Mouse (Mus musculus): ENCODE data around the gene Krtap8-1. TPM values are rescaled to one million over a fixed set of nuclear protein-coding genes. Genes with fewer than 3 reads are reported as not detected.

The Krtap8-1 gene
- polyA plus RNA-seq (2015; fragmentation: Nextera tagmentation; extraction: Ambion mirVana), result not detected in 2 replicates

DNA sequence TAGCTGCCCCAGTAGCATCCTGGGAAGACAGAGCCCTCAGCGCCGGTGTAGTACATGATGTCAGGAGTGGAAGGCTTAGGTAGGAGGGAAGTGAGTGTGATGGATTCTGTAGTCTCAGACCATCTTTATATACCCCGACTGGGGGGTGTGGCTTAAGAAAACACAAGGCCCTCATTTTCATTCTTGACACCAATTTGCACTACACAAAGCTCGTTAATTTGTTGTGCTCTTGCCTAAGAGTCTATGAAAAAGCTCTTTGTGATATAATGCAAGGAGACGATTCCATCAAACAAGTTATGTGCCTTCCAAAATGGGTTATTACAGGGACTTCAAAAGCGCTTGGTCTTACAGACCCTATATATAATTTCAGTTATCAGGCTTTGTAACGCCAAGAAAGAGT is at the start of gene Krtap8-1:
TSS of gene Krtap8-1 (minus strand) at position 101 of the 400 bp plus-strand sequence.
- Histone ChIP-seq H3K4me3 (ENCODE audit: low read depth, low read length) (no peak within 1 kb of the TSS), H3K9me3 (replicated peaks; ENCODE audit: control insufficient read depth, low read length, poor library complexity, severe bottlenecking) (no peaks in the 10 kb centered on the region), H3K27ac (ENCODE audit: low read length) (no peak within 1 kb of the TSS), H3K9ac (ENCODE audit: low read depth, low read length) (no peak within 1 kb of the TSS), H3K4me2 (ENCODE audit: low read length) (no peak within 1 kb of the TSS), H3K36me3 (ENCODE audit: control insufficient read depth, insufficient read depth, low read length) (no peaks in the 10 kb centered on the region), H3K4me1 (ENCODE audit: control insufficient read depth, insufficient read depth, low read length) (no peaks in the 10 kb centered on the region), H3K27me3 (ENCODE audit: control insufficient read depth, insufficient read depth, low read depth, low read length) (no peaks in the 10 kb centered on the region)
- WGBS, result 89% methylated on average over 7 of the region's 7 CpGs
- ATAC-seq, result no peak

DNA sequence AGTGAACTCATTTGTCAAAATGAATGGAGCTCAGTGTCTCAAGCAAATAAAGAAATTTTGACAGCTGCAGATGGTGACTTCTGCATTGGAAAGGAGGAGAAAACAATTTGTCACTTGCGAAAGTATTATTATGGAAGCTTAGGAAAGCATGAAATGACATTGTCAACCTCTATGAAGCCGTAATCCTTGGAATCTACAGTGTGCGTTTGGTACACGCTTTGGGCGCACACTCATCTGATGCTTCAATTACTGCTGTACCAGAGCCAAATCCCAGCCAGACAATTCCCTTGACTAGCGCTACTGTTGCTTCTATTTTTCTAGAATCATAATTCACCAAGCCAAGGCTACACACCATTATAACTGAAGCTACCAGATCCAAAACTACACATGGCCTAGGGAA is 49.6 kb upstream of the Krtap8-1 start:
- Histone ChIP-seq H3K9ac (ENCODE audit: low read depth, low read length) (no peak overlapping the region), H3K27me3 (ENCODE audit: control insufficient read depth, insufficient read depth, low read depth, low read length) (no peaks in the 10 kb centered on the region), H3K4me1 (ENCODE audit: control insufficient read depth, insufficient read depth, low read length) (peaks cover 2% of the 10 kb centered on the region; the same call in 1 of the 2 replicates), H3K9me3 (replicated peaks; ENCODE audit: control insufficient read depth, low read length, poor library complexity, severe bottlenecking) (no peaks in the 10 kb centered on the region), H3K4me2 (ENCODE audit: low read length) (no peak overlapping the region), H3K36me3 (ENCODE audit: control insufficient read depth, insufficient read depth, low read length) (no peaks in the 10 kb centered on the region), H3K27ac (ENCODE audit: low read length) (no peak overlapping the region), H3K4me3 (ENCODE audit: low read depth, low read length) (no peak overlapping the region)
- 69% methylated on average over 6 of the region's 6 CpGs for WGBS
- ATAC-seq, result no peak

DNA sequence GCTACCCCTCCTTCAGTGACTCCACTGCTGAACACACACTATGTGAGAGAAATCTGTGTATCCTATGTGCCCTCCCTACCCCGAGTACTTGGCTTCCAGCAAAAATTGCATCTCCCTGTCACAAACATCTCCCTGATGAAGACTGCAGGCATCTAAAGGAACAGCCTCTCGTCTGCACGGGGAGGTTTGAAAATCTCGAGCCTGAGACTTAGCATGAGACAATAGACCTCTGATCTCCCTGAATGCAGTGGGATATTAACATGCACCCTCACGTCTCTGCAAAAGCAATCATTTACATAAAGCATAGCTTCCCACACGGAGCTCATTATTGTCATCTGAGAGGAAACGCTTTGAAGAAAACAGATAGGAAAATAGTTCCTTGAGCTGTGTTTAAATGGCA is 42.8 kb upstream of the Krtap8-1 start:
- no peak overlapping the region for H3K4me2 ChIP-seq (ENCODE audit: low read length)

DNA sequence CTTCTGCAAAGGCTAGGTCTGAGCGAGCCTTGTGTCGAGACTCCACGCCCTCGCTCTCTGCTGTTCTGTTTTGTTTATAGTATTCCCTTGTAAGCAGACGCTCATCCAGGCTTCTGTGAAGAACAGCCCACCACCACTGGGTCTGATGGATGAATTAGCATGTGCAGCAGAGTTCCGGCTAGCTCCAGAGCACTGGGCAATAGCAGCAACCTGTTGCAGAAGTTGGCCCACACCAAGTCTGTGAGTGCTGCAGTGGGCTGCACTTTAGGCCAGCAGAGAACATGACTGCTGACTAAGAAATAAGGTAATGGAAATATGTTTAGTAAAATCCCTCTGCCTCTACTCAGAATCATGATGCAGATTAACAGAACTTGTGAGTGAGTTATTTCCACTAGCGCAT is 42.1 kb upstream of the Krtap8-1 start:
- Histone ChIP-seq H3K9me3 (replicated peaks; ENCODE audit: control insufficient read depth, low read length, poor library complexity, severe bottlenecking) (no peaks in the 10 kb centered on the region), H3K9ac (ENCODE audit: low read depth, low read length) (0 out of 2 replicates have a peak overlapping the region, but pooled peaks have one; percentile 27), H3K4me1 (ENCODE audit: control insufficient read depth, insufficient read depth, low read length) (peaks cover 28% of the 10 kb centered on the region), H3K4me2 (ENCODE audit: low read length) (no peak overlapping the region), H3K4me3 (ENCODE audit: low read depth, low read length) (no peak overlapping the region), H3K27ac (ENCODE audit: low read length) (peak overlapping the region; percentile 77), H3K36me3 (ENCODE audit: control insufficient read depth, insufficient read depth, low read length) (no peaks in the 10 kb centered on the region), H3K27me3 (ENCODE audit: control insufficient read depth, insufficient read depth, low read depth, low read length) (no peaks in the 10 kb centered on the region)
- peak; percentile 52 for ATAC-seq
- WGBS, result 40% methylated on average over 7 of the region's 7 CpGs

More for the DNA sequence above, 42.8 kb upstream of the Krtap8-1 start:
- H3K4me1 ChIP-seq (ENCODE audit: control insufficient read depth, insufficient read depth, low read length), result peaks cover 28% of the 10 kb centered on the region
- 0 out of 2 replicates have a peak overlapping the region, but pooled peaks have one; percentile 15 for H3K9ac ChIP-seq (ENCODE audit: low read depth, low read length)
- H3K27ac ChIP-seq (ENCODE audit: low read length), result peak overlapping the region; percentile 77
- no peak overlapping the region for H3K4me3 ChIP-seq (ENCODE audit: low read depth, low read length)
- no peaks in the 10 kb centered on the region for H3K9me3 ChIP-seq (replicated peaks; ENCODE audit: control insufficient read depth, low read length, poor library complexity, severe bottlenecking)
- H3K27me3 ChIP-seq (ENCODE audit: control insufficient read depth, insufficient read depth, low read depth, low read length), result no peaks in the 10 kb centered on the region
- ATAC-seq, result peak; percentile 85
- WGBS, result 2% methylated on average over 7 of the region's 7 CpGs
- no peaks in the 10 kb centered on the region for H3K36me3 ChIP-seq (ENCODE audit: control insufficient read depth, insufficient read depth, low read length)

DNA sequence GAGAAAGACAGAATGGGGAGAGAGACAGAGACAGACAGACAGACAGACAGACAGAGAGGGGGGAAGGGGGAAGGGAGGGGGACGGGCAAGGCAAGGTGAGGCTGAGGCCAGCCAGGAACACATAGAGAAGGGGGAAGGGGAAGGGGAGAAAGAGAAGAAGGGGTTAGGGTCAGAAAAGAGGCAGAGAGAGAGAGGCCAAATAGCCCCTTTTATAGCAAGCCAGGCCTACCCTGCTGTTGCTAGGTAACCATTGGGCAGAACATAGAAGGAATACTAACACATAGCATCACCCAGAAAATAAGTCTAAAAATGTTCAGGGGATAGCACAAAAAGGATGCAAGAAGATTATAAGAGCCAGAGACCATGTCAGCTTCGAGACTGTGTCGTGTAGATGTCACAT is 40.6 kb upstream of the Krtap8-1 start:
- Histone ChIP-seq H3K36me3 (ENCODE audit: control insufficient read depth, insufficient read depth, low read length) (no peaks in the 10 kb centered on the region), H3K27ac (ENCODE audit: low read length) (peak overlapping the region; percentile 38; the same call in 1 of the 2 replicates), H3K4me3 (ENCODE audit: low read depth, low read length) (no peak overlapping the region), H3K9ac (ENCODE audit: low read depth, low read length) (no peak overlapping the region), H3K9me3 (replicated peaks; ENCODE audit: control insufficient read depth, low read length, poor library complexity, severe bottlenecking) (no peaks in the 10 kb centered on the region), H3K4me2 (ENCODE audit: low read length) (no peak overlapping the region), H3K4me1 (ENCODE audit: control insufficient read depth, insufficient read depth, low read length) (peaks cover 28% of the 10 kb centered on the region), H3K27me3 (ENCODE audit: control insufficient read depth, insufficient read depth, low read depth, low read length) (no peaks in the 10 kb centered on the region)
- whole genome bisulfite sequencing, result 21% methylated on average over 3 of the region's 3 CpGs
- ATAC-seq, result peak; percentile 63

DNA sequence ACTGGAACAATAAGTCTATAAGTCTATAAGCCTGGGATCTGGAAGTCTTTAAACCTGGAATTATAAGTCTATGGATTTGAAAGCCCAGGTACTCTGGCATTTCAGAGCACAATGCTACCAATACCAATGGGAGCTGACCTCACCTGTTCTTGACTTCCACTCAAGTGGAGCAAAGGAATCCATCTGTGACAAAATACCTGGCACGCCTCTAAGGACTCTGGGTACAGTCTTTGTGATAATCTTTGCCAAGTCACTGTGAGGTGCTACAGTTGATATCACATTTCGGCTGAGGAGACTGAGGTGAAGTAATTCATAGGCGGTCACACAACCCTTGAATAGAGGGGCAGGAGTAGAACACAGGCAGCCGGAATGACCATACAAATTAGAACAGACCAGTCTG is 33.2 kb upstream of the Krtap8-1 start:
- Histone ChIP-seq H3K4me2 (ENCODE audit: low read length) (no peak overlapping the region), H3K4me3 (ENCODE audit: low read depth, low read length) (no peak overlapping the region), H3K9ac (ENCODE audit: low read depth, low read length) (no peak overlapping the region), H3K36me3 (ENCODE audit: control insufficient read depth, insufficient read depth, low read length) (no peaks in the 10 kb centered on the region), H3K27ac (ENCODE audit: low read length) (no peak overlapping the region), H3K27me3 (ENCODE audit: control insufficient read depth, insufficient read depth, low read depth, low read length) (no peaks in the 10 kb centered on the region), H3K9me3 (replicated peaks; ENCODE audit: control insufficient read depth, low read length, poor library complexity, severe bottlenecking) (no peaks in the 10 kb centered on the region), H3K4me1 (ENCODE audit: control insufficient read depth, insufficient read depth, low read length) (0 out of 2 replicates have a peak, but pooled peaks cover 3% of the 10 kb centered on the region)
- ATAC-seq, result no peak
- WGBS, result 94% methylated on average over 4 of the region's 4 CpGs

DNA sequence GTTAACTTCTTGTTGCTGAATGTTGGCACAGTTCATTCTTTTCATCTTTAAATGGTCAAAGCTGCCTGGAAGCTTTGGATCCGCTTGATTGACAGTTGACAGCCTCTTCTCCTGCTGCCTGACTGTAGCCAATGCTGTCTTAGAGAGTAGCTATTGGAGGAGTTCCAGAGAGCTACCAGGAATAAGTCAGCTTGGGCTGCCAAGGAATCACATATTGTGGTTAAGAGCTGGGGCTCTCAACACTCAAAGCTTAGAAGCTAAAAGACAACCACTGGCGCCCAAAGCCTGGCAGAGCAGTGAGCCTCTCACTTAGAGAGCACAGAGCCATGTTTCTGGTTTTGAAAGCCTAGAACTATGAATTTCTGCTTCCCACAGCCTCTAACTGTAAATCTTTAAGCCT is 32.8 kb upstream of the Krtap8-1 start:
- Histone ChIP-seq H3K27me3 (ENCODE audit: control insufficient read depth, insufficient read depth, low read depth, low read length) (no peaks in the 10 kb centered on the region), H3K9me3 (replicated peaks; ENCODE audit: control insufficient read depth, low read length, poor library complexity, severe bottlenecking) (no peaks in the 10 kb centered on the region), H3K27ac (ENCODE audit: low read length) (no peak overlapping the region), H3K4me3 (ENCODE audit: low read depth, low read length) (no peak overlapping the region), H3K36me3 (ENCODE audit: control insufficient read depth, insufficient read depth, low read length) (no peaks in the 10 kb centered on the region), H3K9ac (ENCODE audit: low read depth, low read length) (no peak overlapping the region), H3K4me1 (ENCODE audit: control insufficient read depth, insufficient read depth, low read length) (0 out of 2 replicates have a peak, but pooled peaks cover 3% of the 10 kb centered on the region), H3K4me2 (ENCODE audit: low read length) (no peak overlapping the region)
- peak; percentile 67; the same call in 1 of the 2 replicates for ATAC-seq
- 91% methylated on average over 2 of the region's 2 CpGs for WGBS

DNA sequence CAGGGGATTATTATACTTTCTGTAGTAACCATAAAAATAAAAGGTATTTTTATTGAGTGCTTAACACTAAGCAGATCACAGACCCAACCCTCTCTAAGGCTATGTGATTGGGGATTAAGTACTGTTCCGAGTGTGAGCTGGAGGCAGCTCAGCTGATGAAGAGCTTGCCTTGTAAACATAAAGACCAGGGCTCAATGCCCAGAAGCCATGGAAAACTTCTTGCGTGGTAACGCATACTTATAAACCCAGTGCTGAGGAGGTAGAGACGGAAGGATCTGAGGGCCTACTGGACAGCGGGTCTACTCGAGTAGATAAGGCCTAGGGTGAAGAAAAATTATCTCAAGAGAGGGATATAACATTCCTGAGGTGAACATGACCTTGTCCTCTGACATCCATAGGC is 32.3 kb upstream of the Krtap8-1 start:
- 0 out of 2 replicates have a peak, but pooled peaks have one; percentile 40 for ATAC-seq
- H3K4me2 ChIP-seq (ENCODE audit: low read length), result no peak overlapping the region
- no peaks in the 10 kb centered on the region for H3K36me3 ChIP-seq (ENCODE audit: control insufficient read depth, insufficient read depth, low read length)
- 82% methylated on average over 6 of the region's 6 CpGs for WGBS
- 0 out of 2 replicates have a peak, but pooled peaks cover 3% of the 10 kb centered on the region for H3K4me1 ChIP-seq (ENCODE audit: control insufficient read depth, insufficient read depth, low read length)
- no peak overlapping the region for H3K27ac ChIP-seq (ENCODE audit: low read length)
- no peak overlapping the region for H3K4me3 ChIP-seq (ENCODE audit: low read depth, low read length)
- H3K9ac ChIP-seq (ENCODE audit: low read depth, low read length), result no peak overlapping the region
- no peaks in the 10 kb centered on the region for H3K9me3 ChIP-seq (replicated peaks; ENCODE audit: control insufficient read depth, low read length, poor library complexity, severe bottlenecking)
- no peaks in the 10 kb centered on the region for H3K27me3 ChIP-seq (ENCODE audit: control insufficient read depth, insufficient read depth, low read depth, low read length)

DNA sequence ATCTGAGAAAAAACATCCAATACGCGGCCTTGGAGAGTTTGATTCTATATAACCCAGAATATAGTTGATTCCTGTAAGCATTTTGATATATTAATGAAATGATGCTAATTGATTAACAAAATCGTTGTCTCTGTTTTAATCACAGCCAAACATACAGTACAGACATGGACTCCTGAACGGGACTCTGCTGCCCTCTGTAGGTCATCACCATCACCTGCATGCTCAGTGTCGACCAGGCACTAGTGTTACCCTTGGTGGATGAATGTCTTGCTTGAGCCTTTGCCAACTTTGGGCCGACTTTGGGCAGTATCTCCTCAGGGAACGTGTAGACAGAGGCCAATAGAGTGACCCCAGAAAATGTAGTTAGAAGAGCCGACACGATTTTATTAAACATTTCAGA is 29.9 kb upstream of the Krtap8-1 start:
- Histone ChIP-seq H3K4me3 (ENCODE audit: low read depth, low read length) (no peak overlapping the region), H3K9ac (ENCODE audit: low read depth, low read length) (no peak overlapping the region), H3K9me3 (replicated peaks; ENCODE audit: control insufficient read depth, low read length, poor library complexity, severe bottlenecking) (no peaks in the 10 kb centered on the region), H3K4me1 (ENCODE audit: control insufficient read depth, insufficient read depth, low read length) (peaks cover 5% of the 10 kb centered on the region; the same call in 1 of the 2 replicates), H3K4me2 (ENCODE audit: low read length) (no peak overlapping the region), H3K36me3 (ENCODE audit: control insufficient read depth, insufficient read depth, low read length) (no peaks in the 10 kb centered on the region), H3K27ac (ENCODE audit: low read length) (no peak overlapping the region), H3K27me3 (ENCODE audit: control insufficient read depth, insufficient read depth, low read depth, low read length) (no peaks in the 10 kb centered on the region)
- no peak for ATAC-seq
- WGBS, result 65% methylated on average over 9 of the region's 9 CpGs
